Mouse (Mus musculus) heart, embryonic 16.5 days (tissue): ENCODE results near the gene Prl3d1. TPM values are rescaled to one million over a fixed set of nuclear protein-coding genes. Genes with fewer than 3 reads are reported as not detected.
"Not testable (repeated sequence)": the region's sequence is repeated elsewhere in the genome, so short reads cannot be mapped to it uniquely, and the experiment has no call there.

Experiments used
- ATAC-seq: fragments of 200-750 bp; cut with Nextera tagmentation; replicated peaks from 2 replicates; pipeline ENCODE4 v1.8.0; 2017; ENCODE audit warnings: moderate number of reproducible peaks; ENCODE audit not compliant: insufficient read depth, low FRiP score; ENCODE audit errors: extremely low read depth
- H3K27ac ChIP-seq: fragments of 300-500 bp; sonication (generic); 2 replicates; pipeline ENCODE4 v1.5.1; 2014; ENCODE audit warnings: mild to moderate bottlenecking, low read length, control low read depth, moderate library complexity
- H3K27me3 ChIP-seq: fragments of 300-500 bp; sonication (generic); 2 replicates; pipeline ENCODE4 v1.6.1; 2014; ENCODE audit warnings: low read length, mixed read lengths; ENCODE audit not compliant: control insufficient read depth, insufficient read depth
- H3K36me3 ChIP-seq: fragments of 300-500 bp; sonication (generic); 2 replicates; pipeline ENCODE4 v1.6.1; 2014; ENCODE audit not compliant: control insufficient read depth, insufficient read depth
- H3K4me1 ChIP-seq: fragments of 300-500 bp; sonication (generic); 2 replicates; pipeline ENCODE4 v1.6.1; 2014; ENCODE audit warnings: low read length, mixed read lengths; ENCODE audit not compliant: control insufficient read depth, insufficient read depth
- H3K4me2 ChIP-seq: fragments of 300-500 bp; sonication (generic); 2 replicates; pipeline ENCODE4 v1.6.1; 2014; ENCODE audit warnings: low read depth, mild to moderate bottlenecking, control low read depth, low read length
- H3K4me3 ChIP-seq: fragments of 300-500 bp; sonication (generic); 2 replicates; pipeline ENCODE4 v1.5.1; 2014; ENCODE audit warnings: mild to moderate bottlenecking, control low read depth, low read length
- H3K9ac ChIP-seq: fragments of 300-500 bp; sonication (generic); 2 replicates; pipeline ENCODE4 v1.6.1; 2014; ENCODE audit warnings: low read length, control low read depth
- H3K9me3 ChIP-seq: fragments of 300-500 bp; sonication (generic); replicated peaks from 2 replicates; pipeline ENCODE4 v1.6.1; 2016; ENCODE audit warnings: low read length; ENCODE audit not compliant: control insufficient read depth
- WGBS: fragments of 180-500 bp; shearing (Covaris S2); extraction: QIAGEN DNeasy Blood & Tissue Kit; methylation state at CpG from one replicate; pipeline ENCODE4 v1.1.7; 2014; 5-methylcytosine and 5-hydroxymethylcytosine counted together
- polyA plus RNA-seq: library from polyadenylated mRNA; unstranded; fragments of >200 nt; fragmentation: Nextera tagmentation; extraction: Ambion mirVana; gene quantifications from 2 replicates; pipeline ENCODE4 v1.2.1, GENCODE M21; 2015

Gene Prl3d1
- not detected in 2 replicates for polyA plus RNA-seq

GRCm38 (mm10) chr13:27093890-27094289 is at the start of gene Prl3d1:
Gene Prl3d1 (plus strand): TSS chr13:27094190.
- not testable (repeated sequence) for H3K4me3 ChIP-seq, H3K27me3 ChIP-seq, H3K9ac ChIP-seq, H3K27ac ChIP-seq, H3K9me3 ChIP-seq, H3K4me2 ChIP-seq, H3K36me3 ChIP-seq, ATAC-seq, H3K4me1 ChIP-seq
- WGBS, result 76% methylated on average over 5 of the region's 5 CpGs

GRCm38 (mm10) chr13:27057270-27057669 is 36.7 kb upstream of the Prl3d1 start, which contains the start of gene Prl:
Gene Prl (plus strand): TSS chr13:27057570.
- Histone ChIP-seq H3K27ac (no peak within 1 kb of the TSS), H3K4me2 (no peak within 1 kb of the TSS), H3K36me3 (no peaks in the 10 kb centered on the region), H3K4me1 (no peaks in the 10 kb centered on the region), H3K9ac (no peak within 1 kb of the TSS), H3K27me3 (no peaks in the 10 kb centered on the region), H3K4me3 (no peak within 1 kb of the TSS), H3K9me3 (no peaks in the 10 kb centered on the region)
- no peak for ATAC-seq
- WGBS, result 95% methylated on average over 1 of the region's 1 CpGs

GRCm38 (mm10) chr13:27059177-27059576 is 34.8 kb upstream of the Prl3d1 start:
- Histone ChIP-seq H3K4me3 (no peak overlapping the region), H3K4me1 (no peaks in the 10 kb centered on the region), H3K9me3 (no peaks in the 10 kb centered on the region), H3K4me2 (no peak overlapping the region), H3K27ac (no peak overlapping the region), H3K27me3 (no peaks in the 10 kb centered on the region), H3K36me3 (no peaks in the 10 kb centered on the region), H3K9ac (no peak overlapping the region)
- WGBS, result 55% methylated on average over 7 of the region's 7 CpGs
- no peak for ATAC-seq

- H3K36me3 ChIP-seq, H3K4me1 ChIP-seq, H3K4me2 ChIP-seq, ATAC-seq, H3K4me3 ChIP-seq, H3K9me3 ChIP-seq, H3K27ac ChIP-seq, H3K9ac ChIP-seq, H3K27me3 ChIP-seq: not testable (repeated sequence)
- 76% methylated on average over 3 of the region's 4 CpGs for WGBS
These were observed 27.4 kb downstream of the Prl3d1 start, which contains the start of gene Prl3d2 for GRCm38 (mm10) chr13:27121398-27121797. Gene Prl3d2 (plus strand): TSS chr13:27121698.

DNA sequence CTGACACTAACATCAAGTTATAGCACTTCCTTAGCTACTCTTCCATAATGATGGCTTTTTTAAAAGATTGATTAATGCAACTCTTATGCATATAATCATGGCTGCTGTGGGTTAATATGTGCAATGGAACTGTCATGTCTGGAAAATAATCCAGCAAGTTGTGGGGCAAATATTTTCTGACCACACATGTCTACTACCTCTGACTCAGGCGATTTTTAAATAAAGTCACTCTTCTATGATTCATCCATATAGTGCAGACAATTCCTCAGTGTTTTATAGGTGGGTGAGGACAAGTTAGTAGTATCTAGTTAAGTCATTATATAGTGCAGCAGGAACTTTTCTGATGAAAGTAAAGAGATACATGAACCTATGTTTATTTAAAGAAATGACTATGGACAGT is 54.3 kb downstream of the Prl3d1 start:
- WGBS, result 58% methylated on average over 1 of the region's 1 CpGs

More for the DNA sequence above, 54.3 kb downstream of the Prl3d1 start:
- H3K9me3 ChIP-seq, result no peaks in the 10 kb centered on the region
- no peak overlapping the region for H3K9ac ChIP-seq
- no peak overlapping the region for H3K4me3 ChIP-seq
- ATAC-seq, result no peak
- H3K36me3 ChIP-seq, result no peaks in the 10 kb centered on the region
- no peak overlapping the region for H3K4me2 ChIP-seq
- no peaks in the 10 kb centered on the region for H3K27me3 ChIP-seq
- H3K27ac ChIP-seq, result no peak overlapping the region
- no peaks in the 10 kb centered on the region for H3K4me1 ChIP-seq

Other genes with a start within 250 kb of the Prl3d1 start
- gene Prl, start 36.6 kb upstream of the Prl3d1 start, polyA plus RNA-seq, result not detected in 2 replicates
- gene Prl3d2, start 27.5 kb downstream of the Prl3d1 start, polyA plus RNA-seq, result not detected in 2 replicates
- gene Prl3d3, start 62.6 kb downstream of the Prl3d1 start, polyA plus RNA-seq, result not detected in 2 replicates
- gene Prl3c1, start 102.5 kb downstream of the Prl3d1 start, polyA plus RNA-seq, result not detected in 2 replicates
- gene Prl3b1, start 147.7 kb downstream of the Prl3d1 start, polyA plus RNA-seq, result not detected in 2 replicates
- gene Prl3a1, start 165.2 kb downstream of the Prl3d1 start, polyA plus RNA-seq, result not detected in 2 replicates
- not detected in 2 replicates for gene Prl6a1, start 218.4 kb downstream of the Prl3d1 start, polyA plus RNA-seq